Mouse (Mus musculus) stomach, postnatal 0 days (tissue): ENCODE data around the gene Set.

Experiments used
- CTCF ChIP-seq: IDR thresholded peaks from 2 replicates; pipeline ENCODE4 v1.5.1; 2016; ENCODE audit warnings: antibody characterized with exemption, low read depth, mild to moderate bottlenecking, moderate library complexity
- EP300 ChIP-seq: optimal IDR thresholded peaks from 2 replicates; pipeline ENCODE3; 2016; ENCODE audit warnings: antibody characterized with exemption

GRCm38 (mm10) chr2:30112564-30112963 lies 55.4 kb downstream of the Set start:
- no peak for TF ChIP-seq CTCF
- TF ChIP-seq EP300: no peak
